Mouse (Mus musculus) R1 (cell line): ENCODE measurements around the gene Yme1l1.

Experiments used
- DNase-seq: peaks from one replicate; pipeline ENCODE4 v3.0.0-alpha.2; 2018; ENCODE audit warnings: low read depth, low spot score

Gene Yme1l1

GRCm38 (mm10) chr2:23155777-23156607, at the start of gene Yme1l1, which contains the start of gene Mastl:
Gene Yme1l1, plus strand, starts transcription at chr2:23156369.
Gene Mastl, minus strand, starts transcription at chr2:23156024.
- DNase-seq, result peak; percentile 97

- no peak for DNase-seq
Measured at GRCm38 (mm10) chr2:23119573-23119972, 36.6 kb upstream of the Yme1l1 start.

- peak; percentile 65 for DNase-seq
Measured at GRCm38 (mm10) chr2:23155199-23155621, 959 bp upstream of the Yme1l1 start.

GRCm38 (mm10) chr2:23156608-23157081, 476 bp downstream of the Yme1l1 start:
- DNase-seq, result no peak

DNA sequence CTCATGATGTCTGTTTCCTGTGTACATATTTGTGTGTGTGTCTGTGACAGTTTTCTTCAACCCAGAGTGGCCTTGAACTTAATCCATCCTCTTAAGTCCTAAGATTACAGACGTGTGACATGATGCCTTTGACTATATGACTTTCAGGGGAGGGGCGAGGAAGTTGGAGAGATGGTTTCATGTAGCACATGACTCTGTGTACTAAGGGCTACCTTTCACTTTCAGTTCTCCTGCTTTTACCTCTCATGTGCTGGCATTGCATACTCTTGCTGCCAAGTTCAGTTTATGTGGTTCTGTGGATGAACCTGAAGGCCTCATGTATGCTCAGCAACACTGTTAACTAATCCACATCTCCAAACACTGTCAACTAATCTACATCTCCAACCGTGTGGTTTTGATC, 16.1 kb downstream of the Yme1l1 start:
- DNase-seq, result no peak

GRCm38 (mm10) chr2:23194366-23194765, 38.2 kb downstream of the Yme1l1 start:
- DNase-seq, result no peak

DNA sequence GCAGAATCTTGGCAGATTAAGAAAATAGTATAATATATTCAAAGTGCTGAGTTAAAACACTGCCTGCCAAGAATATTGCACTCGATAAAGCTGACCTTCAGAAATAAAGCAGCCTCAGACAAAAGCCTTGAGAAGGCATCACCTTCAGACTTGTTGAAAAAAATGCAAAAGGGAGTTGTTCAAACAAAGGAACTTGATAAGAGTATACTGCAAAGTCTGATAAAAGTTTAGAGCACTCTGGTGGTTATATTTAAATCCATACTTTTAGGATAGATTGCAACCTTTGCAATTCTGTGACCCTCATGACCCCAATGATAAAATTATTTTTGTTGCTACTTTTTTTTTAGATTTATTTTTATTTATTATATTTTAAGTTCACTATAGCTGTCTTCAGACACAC, 44.9 kb downstream of the Yme1l1 start:
- no peak for DNase-seq

DNA sequence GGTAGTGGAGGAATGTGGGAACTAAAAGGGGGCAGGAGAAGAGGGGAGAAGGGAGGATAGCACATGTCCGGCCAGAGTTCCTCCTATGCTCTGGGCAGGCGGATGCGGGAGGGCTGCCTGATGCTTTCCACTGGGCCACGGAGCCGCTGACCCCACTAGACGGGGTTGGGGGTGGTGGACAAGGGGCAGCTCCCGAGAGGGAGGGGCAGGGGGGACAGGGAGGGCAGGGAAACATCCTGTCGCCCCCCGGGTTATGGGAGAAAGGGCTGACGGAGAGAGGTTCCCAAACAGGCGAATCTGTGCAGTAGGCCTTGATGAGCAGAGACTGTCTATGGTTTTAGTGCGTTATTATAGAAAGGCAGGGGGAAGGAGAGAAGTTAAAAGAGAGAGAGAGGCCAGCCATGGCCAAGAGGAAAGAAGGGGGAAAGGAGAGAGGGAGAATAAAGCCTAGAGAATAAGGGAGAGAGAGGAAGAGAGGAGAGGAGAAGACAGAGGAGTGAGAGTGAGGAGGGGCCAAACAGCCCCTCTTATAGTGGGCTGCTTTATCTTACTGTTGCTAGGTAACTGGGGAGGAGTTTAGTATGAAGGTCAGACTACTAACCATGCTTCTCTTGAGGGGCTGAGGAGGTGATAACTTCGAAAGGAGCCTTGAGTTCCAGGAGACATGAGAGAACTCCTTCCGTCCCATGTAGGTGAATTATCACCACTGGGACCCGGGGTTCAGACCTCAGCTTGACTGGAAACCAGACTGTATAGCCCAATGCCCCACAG, 46.9 kb downstream of the Yme1l1 start:
- no peak for DNase-seq

DNA sequence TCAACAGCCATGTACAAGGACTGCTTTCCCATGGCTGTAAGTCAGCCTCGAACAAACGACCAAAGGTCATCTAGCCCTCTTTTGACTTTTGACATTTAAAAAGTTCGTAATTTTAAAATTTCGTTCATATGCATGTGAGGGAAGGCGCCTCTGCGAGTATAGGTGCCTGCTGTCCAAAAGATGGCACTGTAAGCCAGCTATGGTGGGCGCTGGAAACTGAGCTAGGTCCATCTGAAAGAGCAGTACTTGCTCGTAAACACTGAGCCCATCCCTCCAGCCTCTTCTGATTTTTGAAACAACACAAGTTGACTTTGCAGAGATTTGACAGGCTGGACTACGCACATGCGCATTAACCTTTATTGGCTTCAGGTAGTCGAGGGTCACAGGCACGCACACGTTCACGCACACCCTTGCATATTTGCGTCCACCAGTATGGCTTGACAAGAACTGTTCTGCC, 50.9 kb downstream of the Yme1l1 start, which contains the start of gene 4931423N10Rik:
4931423N10Rik (plus strand) TSS at position 407 of the 457 bp plus-strand sequence.
- DNase-seq, result no peak

DNA sequence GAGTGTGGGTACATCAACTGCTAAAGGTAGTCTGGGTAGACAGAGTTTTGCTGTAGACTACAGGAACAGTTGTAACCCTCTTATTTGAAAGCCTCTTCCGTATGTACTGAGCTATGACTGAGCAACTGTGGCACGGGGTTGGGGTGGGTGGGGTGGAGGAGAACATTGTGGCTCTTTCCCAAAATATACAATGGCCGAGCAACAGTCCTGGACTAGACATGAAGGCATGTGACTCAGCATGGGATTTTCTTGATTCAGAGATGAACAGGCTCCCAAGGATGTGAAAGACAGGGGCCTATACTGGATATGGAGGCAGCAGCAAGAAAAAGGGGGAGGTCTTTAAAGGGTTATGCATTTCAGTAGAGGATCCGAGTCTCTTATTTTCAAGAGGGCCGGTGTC, 57.5 kb downstream of the Yme1l1 start:
- DNase-seq, result no peak

GRCm38 (mm10) chr2:23225199-23225598, 69.0 kb downstream of the Yme1l1 start:
- peak; percentile 26 for DNase-seq

DNA sequence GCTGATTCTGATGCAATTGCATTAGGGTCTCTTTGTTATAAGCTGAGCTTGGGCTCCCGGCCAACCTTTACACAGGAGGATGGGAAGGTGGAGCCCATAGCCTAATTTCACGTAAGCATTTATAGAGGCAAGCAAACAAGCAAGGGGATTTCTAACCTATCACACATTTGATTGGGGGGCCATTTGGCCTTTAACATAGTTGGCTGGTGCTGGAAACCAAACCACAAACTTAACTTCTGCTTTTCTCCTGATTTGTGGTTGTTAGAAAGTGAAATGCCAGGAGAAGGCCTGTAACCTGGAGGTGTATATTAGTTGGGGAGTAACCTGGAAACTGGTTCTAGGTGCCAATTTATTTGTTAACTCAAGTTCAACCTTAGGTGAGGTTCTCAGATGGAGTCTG, 72.3 kb downstream of the Yme1l1 start:
- no peak for DNase-seq

DNA sequence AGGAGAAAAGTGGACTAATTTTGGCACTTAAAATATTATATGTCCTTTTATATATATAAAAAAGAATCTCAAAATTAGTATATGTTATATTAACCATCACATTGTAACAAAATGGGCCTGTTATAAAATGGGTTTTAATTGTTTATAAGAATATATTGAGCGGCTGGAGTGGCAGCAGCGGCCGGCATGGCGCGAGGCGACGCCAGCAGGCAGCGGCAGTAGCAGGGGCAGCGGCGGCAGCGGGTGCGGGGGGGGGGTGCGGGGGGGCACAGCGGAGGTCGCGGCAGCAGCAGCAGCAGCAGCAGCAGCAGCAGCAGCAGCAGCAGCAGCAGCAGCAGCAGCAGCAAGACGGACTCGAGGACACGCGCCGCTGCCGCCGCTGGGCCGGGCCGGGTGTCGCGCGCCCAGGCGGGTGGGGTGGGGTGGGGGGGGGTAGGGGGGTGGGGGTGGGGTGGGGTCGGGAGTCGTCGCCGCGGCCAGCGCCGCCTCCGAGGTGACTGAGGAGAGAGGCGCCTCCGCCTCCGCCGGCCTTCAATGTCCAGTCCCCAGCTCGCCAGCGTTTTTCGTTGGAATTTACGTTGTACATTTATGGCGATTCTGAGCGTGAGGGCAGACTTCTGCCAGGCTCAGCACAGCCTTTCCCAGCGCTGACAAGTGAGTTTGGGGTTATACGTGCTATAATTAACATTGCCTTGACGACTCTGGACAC, 78.0 kb downstream of the Yme1l1 start:
- DNase-seq, result no peak
